Mouse (Mus musculus): ENCODE measurements around the gene Meiob.

GRCm38 (mm10) chr17:24877336-24878116, 73.4 kb downstream of the Meiob start:
- TF ChIP-seq CTCF (IDR thresholded peaks at IDR 0.05; ENCODE audit: control insufficient read depth, insufficient read depth, insufficient replicate concordance, low read depth, low read length), result no peak
- no peak for TF ChIP-seq POLR2A (IDR thresholded peaks at IDR 0.05; ENCODE audit: control insufficient read depth, low read depth, low read length)
